Mouse (Mus musculus): Measurements from ENCODE around the gene Prepl.
A peak's percentile ranks its signal among the peaks of the same experiment; 100 is the strongest.

GRCm38 (mm10) chr17:85071088-85071775 is 18.8 kb downstream of the Prepl start:
- TF ChIP-seq CTCF (IDR thresholded peaks at IDR 0.05; ENCODE audit: low read depth) (peak; percentile 41), EP300 (optimal IDR thresholded peaks at IDR 0.05) (no peak)

All from stomach, postnatal 0 days (tissue).